Mouse (Mus musculus) ovary, postnatal 36 days (tissue): ENCODE results near the gene Dnajc6.

Source experiments
- DNase-seq: peaks from one replicate; pipeline ENCODE4 v3.0.0; 2022; ENCODE audit warnings: low spot score, mixed read lengths

Gene Dnajc6

GRCm38 (mm10) chr4:101496534-101497237, at the start of gene Dnajc6:
Dnajc6 (plus strand) TSS chr4:101496648.
- DNase-seq: peak; percentile 28

GRCm38 (mm10) chr4:101448701-101449100, 47.7 kb upstream of the Dnajc6 start:
- no peak for DNase-seq

GRCm38 (mm10) chr4:101449344-101449743, 47.1 kb upstream of the Dnajc6 start:
- DNase-seq: no peak

GRCm38 (mm10) chr4:101450150-101450780, 46.2 kb upstream of the Dnajc6 start:
- no peak for DNase-seq

GRCm38 (mm10) chr4:101451089-101451488, 45.4 kb upstream of the Dnajc6 start:
- DNase-seq: no peak

- no peak for DNase-seq
Observed at GRCm38 (mm10) chr4:101452829-101453228, 43.6 kb upstream of the Dnajc6 start.

GRCm38 (mm10) chr4:101457176-101457575, 39.3 kb upstream of the Dnajc6 start:
- DNase-seq: no peak

- DNase-seq: peak; percentile 26
Observed at GRCm38 (mm10) chr4:101458341-101458740, 38.1 kb upstream of the Dnajc6 start.

- DNase-seq: no peak
Observed at GRCm38 (mm10) chr4:101459358-101459757, 37.1 kb upstream of the Dnajc6 start.

GRCm38 (mm10) chr4:101460114-101460513, 36.3 kb upstream of the Dnajc6 start:
- DNase-seq: no peak

GRCm38 (mm10) chr4:101462065-101462464, 34.4 kb upstream of the Dnajc6 start:
- no peak for DNase-seq

- DNase-seq: no peak
Observed at GRCm38 (mm10) chr4:101466264-101466663, 30.2 kb upstream of the Dnajc6 start.

GRCm38 (mm10) chr4:101469242-101469641, 27.2 kb upstream of the Dnajc6 start:
- no peak for DNase-seq

GRCm38 (mm10) chr4:101470543-101470942, 25.9 kb upstream of the Dnajc6 start:
- DNase-seq: no peak

GRCm38 (mm10) chr4:101472767-101473166, 23.7 kb upstream of the Dnajc6 start:
- DNase-seq: no peak

- DNase-seq: no peak
Observed at GRCm38 (mm10) chr4:101490320-101490917, 6.0 kb upstream of the Dnajc6 start.

- no peak for DNase-seq
Observed at GRCm38 (mm10) chr4:101491704-101492103, 4.7 kb upstream of the Dnajc6 start.

- DNase-seq: no peak
Observed at GRCm38 (mm10) chr4:101493611-101494197, 2.7 kb upstream of the Dnajc6 start.

GRCm38 (mm10) chr4:101496188-101496533, 287 bp upstream of the Dnajc6 start:
- DNase-seq: no peak

GRCm38 (mm10) chr4:101497336-101497735, 888 bp downstream of the Dnajc6 start:
- DNase-seq: peak; percentile 9

- DNase-seq: no peak
Observed at GRCm38 (mm10) chr4:101504470-101505007, 8.1 kb downstream of the Dnajc6 start.

- no peak for DNase-seq
Observed at GRCm38 (mm10) chr4:101505966-101506365, 9.5 kb downstream of the Dnajc6 start.

GRCm38 (mm10) chr4:101506372-101506771, 9.9 kb downstream of the Dnajc6 start:
- DNase-seq: no peak
